Mouse (Mus musculus) embryonic facial prominence, embryonic 14.5 days (tissue): ENCODE measurements at regions not wholly inside any gene's neighbourhood (a gene's known extent, or its start where the extent isn't known, plus 50 kb on each side); places are given as distances from the start of the nearest gene placed in this dataset.

Experiments used
- ATAC-seq: fragments of 200-750 bp; cut with Nextera tagmentation; 2 replicates; pipeline ENCODE4 v1.8.0; 2017; ENCODE audit warnings: low read depth, moderate number of reproducible peaks, moderate TSS enrichment
- DNase-seq: peaks from one replicate; pipeline ENCODE4 v3.0.0-alpha.2; 2015; ENCODE audit warnings: low spot score
- H3K27ac ChIP-seq: fragments of 300-500 bp; sonication (generic); replicated peaks from 2 replicates; pipeline ENCODE4 v1.5.1; 2014; ENCODE audit warnings: low read depth, mild to moderate bottlenecking, low read length, moderate library complexity
- H3K27me3 ChIP-seq: fragments of 300-500 bp; sonication (generic); replicated peaks from 2 replicates; pipeline ENCODE4 v1.6.1; 2014; ENCODE audit warnings: low read length; ENCODE audit not compliant: control insufficient read depth, insufficient read depth
- H3K36me3 ChIP-seq: fragments of 300-500 bp; sonication (generic); 2 replicates; pipeline ENCODE4 v1.6.1; 2014; ENCODE audit warnings: low read length, mixed read lengths; ENCODE audit not compliant: control insufficient read depth, insufficient read depth
- H3K4me1 ChIP-seq: fragments of 300-500 bp; sonication (generic); 2 replicates; pipeline ENCODE4 v1.6.1; 2014; ENCODE audit warnings: antibody characterized with exemption, low read length; ENCODE audit not compliant: control insufficient read depth, insufficient read depth
- H3K4me2 ChIP-seq: fragments of 300-500 bp; sonication (generic); 2 replicates; pipeline ENCODE4 v1.6.1; 2014; ENCODE audit warnings: low read depth, mild to moderate bottlenecking, low read length, moderate library complexity, mixed read lengths
- H3K4me3 ChIP-seq: fragments of 300-500 bp; sonication (generic); 2 replicates; pipeline ENCODE4 v1.5.1; 2014; ENCODE audit warnings: low read depth, mild to moderate bottlenecking, low read length
- H3K9ac ChIP-seq: fragments of 300-500 bp; sonication (generic); 2 replicates; pipeline ENCODE4 v1.6.1; 2014; ENCODE audit warnings: low read depth, mild to moderate bottlenecking, low read length, moderate library complexity, mixed read lengths
- H3K9me3 ChIP-seq: fragments of 300-500 bp; sonication (generic); 2 replicates; pipeline ENCODE4 v1.6.1; 2016; ENCODE audit warnings: low read length; ENCODE audit not compliant: control insufficient read depth
- WGBS: fragments of 180-500 bp; shearing (Covaris S2); extraction: QIAGEN DNeasy Blood & Tissue Kit; methylation state at CpG from one replicate; pipeline ENCODE4 v1.1.7; 2014; 5-methylcytosine and 5-hydroxymethylcytosine counted together

- H3K27ac ChIP-seq, result no peak overlapping the region
- no peak for DNase-seq
These were observed 65.2 kb upstream of the Trim2 start for GRCm38 (mm10) chr3:84371842-84372241.

GRCm38 (mm10) chr3:84367145-84367740 lies 60.6 kb upstream of the Trim2 start:
- no peaks in the 10 kb centered on the region for H3K27me3 ChIP-seq
- H3K9ac ChIP-seq, result no peak overlapping the region
- H3K4me3 ChIP-seq, result no peak overlapping the region
- no peaks in the 10 kb centered on the region for H3K4me1 ChIP-seq
- no peak for ATAC-seq
- no peaks in the 10 kb centered on the region; the same call in 1 of the 2 replicates for H3K9me3 ChIP-seq
- H3K4me2 ChIP-seq, result no peak overlapping the region
- H3K27ac ChIP-seq, result no peak overlapping the region
- no peak for DNase-seq
- no peaks in the 10 kb centered on the region for H3K36me3 ChIP-seq
- WGBS, result 82% methylated on average over 6 of the region's 6 CpGs

More at GRCm38 (mm10) chr3:84371842-84372241, 65.2 kb upstream of the Trim2 start:
- ATAC-seq, result no peak
- H3K9me3 ChIP-seq, result no peaks in the 10 kb centered on the region
- WGBS, result 92% methylated on average over 4 of the region's 4 CpGs
- H3K4me2 ChIP-seq, result no peak overlapping the region
- H3K9ac ChIP-seq, result no peak overlapping the region
- 0 out of 2 replicates have a peak, but pooled peaks cover 5% of the 10 kb centered on the region for H3K4me1 ChIP-seq
- H3K36me3 ChIP-seq, result no peaks in the 10 kb centered on the region
- H3K4me3 ChIP-seq, result no peak overlapping the region
- no peaks in the 10 kb centered on the region for H3K27me3 ChIP-seq

- Histone ChIP-seq H3K27ac (no peak overlapping the region), H3K36me3 (no peaks in the 10 kb centered on the region), H3K9me3 (no peaks in the 10 kb centered on the region), H3K27me3 (no peaks in the 10 kb centered on the region), H3K4me1 (no peaks in the 10 kb centered on the region), H3K9ac (no peak overlapping the region), H3K4me2 (no peak overlapping the region), H3K4me3 (no peak overlapping the region)
- ATAC-seq (no peak), DNase-seq (no peak)
- 85% methylated on average over 2 of the region's 2 CpGs for WGBS
These were observed 52.0 kb upstream of the Trim2 start for GRCm38 (mm10) chr3:84358672-84359071.

GRCm38 (mm10) chr3:84356690-84357014 lies 50.0 kb upstream of the Trim2 start:
- H3K4me2 ChIP-seq, result no peak overlapping the region
- no peaks in the 10 kb centered on the region for H3K36me3 ChIP-seq
- no peaks in the 10 kb centered on the region for H3K27me3 ChIP-seq
- H3K27ac ChIP-seq, result no peak overlapping the region
- H3K4me3 ChIP-seq, result no peak overlapping the region
- H3K4me1 ChIP-seq, result no peaks in the 10 kb centered on the region
- DNase-seq, result no peak
- H3K9me3 ChIP-seq, result no peaks in the 10 kb centered on the region
- ATAC-seq, result no peak
- 89% methylated on average over 8 of the region's 8 CpGs for WGBS
- H3K9ac ChIP-seq, result no peak overlapping the region
